Comparison of ENCODE assay signal across 22 mouse cellular contexts in genomic region chr1:52805041-52805440, GRCm38 (mm10). TPM values are rescaled to one million over a fixed set of nuclear protein-coding genes. Genes with fewer than 3 reads are reported as not detected.
DNase-seq lines count a peak whose midpoint lies in the region; ATAC-seq and TF ChIP-seq lines count a peak whose summit lies in the region.
"Had no signal": no experiment of that assay in that cellular context is flagged by ENCODE, and none has a peak within 500 bp of the region (broad histone marks: within the 10 kb centered on the region; RNA-seq: fewer than 3 reads in every experiment).

No protein-coding gene starts in this region.

- H3K79me2 ChIP-seq in liver, adult 2 months (ENCODE audit: control insufficient read depth, insufficient read depth, low read length): peaks cover 8% of the 10 kb centered on the region; the same call in 1 of the 2 replicates

- no peak overlapping the region for H3K27ac ChIP-seq in kidney, adult 2 months (ENCODE audit: insufficient read depth, low read depth, low read length)
- H3K27ac ChIP-seq in liver, adult 2 months (replicated peaks; ENCODE audit: insufficient read depth, low read depth, low read length): peak overlapping the region; percentile 56
- H3K27ac ChIP-seq in liver, embryonic 11.5 days (ENCODE audit: low read depth, low read length): no peak overlapping the region
- H3K27ac ChIP-seq in liver, embryonic 16.5 days (ENCODE audit: low read length): no peak overlapping the region
- no peak overlapping the region for H3K27ac ChIP-seq in liver, embryonic 12.5 days

- no peaks in the 10 kb centered on the region for H3K27me3 ChIP-seq in kidney, adult 2 months (replicated peaks; ENCODE audit: control insufficient read depth, insufficient read depth, low read length)
- H3K27me3 ChIP-seq in liver, adult 2 months (ENCODE audit: control insufficient read depth, insufficient read depth, low read length): no peaks in the 10 kb centered on the region
- no peaks in the 10 kb centered on the region for H3K27me3 ChIP-seq in liver, embryonic 11.5 days (replicated peaks; ENCODE audit: control insufficient read depth, insufficient read depth, low read length)
- H3K27me3 ChIP-seq in liver, embryonic 16.5 days (ENCODE audit: control insufficient read depth, insufficient read depth, low read depth, low read length): no peaks in the 10 kb centered on the region
- no peaks in the 10 kb centered on the region for H3K27me3 ChIP-seq in liver, embryonic 12.5 days (replicated peaks)
- H3K27me3 ChIP-seq: CH12.LX, Patski had no signal

- 54% methylated on average over 1 of the region's 1 CpGs for WGBS in kidney, adult 2 months
- 29% methylated on average over 1 of the region's 1 CpGs for WGBS in liver, adult 2 months
- 64% methylated on average over 1 of the region's 1 CpGs for WGBS in liver, embryonic 11.5 days
- WGBS in liver, embryonic 16.5 days (ENCODE audit: insufficient replicate concordance): 37% methylated on average over 1 of the region's 1 CpGs
- 69% methylated on average over 1 of the region's 1 CpGs for WGBS in liver, embryonic 12.5 days (ENCODE audit: insufficient replicate concordance)

- ATAC-seq in liver, embryonic 11.5 days (replicated peaks; ENCODE audit: low FRiP score): no peak
- peak; percentile 49; the same call in 1 of the 2 replicates for ATAC-seq in liver, embryonic 16.5 days (ENCODE audit: low read depth)
- ATAC-seq in liver, embryonic 12.5 days: no peak
- ATAC-seq: activated CD4-positive, CD25-positive, alpha-beta regulatory T cell, adult 4 months; CD4-positive, CD25-positive, alpha-beta regulatory T cell, adult 4 months; Patski had no signal

- H3K36me3 ChIP-seq in kidney, adult 2 months (ENCODE audit: control insufficient read depth, insufficient read depth, low read length): no peaks in the 10 kb centered on the region
- peaks cover 5% of the 10 kb centered on the region for H3K36me3 ChIP-seq in liver, adult 2 months (ENCODE audit: control insufficient read depth, insufficient read depth, low read length)
- H3K36me3 ChIP-seq in liver, embryonic 11.5 days (ENCODE audit: control insufficient read depth, insufficient read depth, low read length): no peaks in the 10 kb centered on the region; the same call in 1 of the 2 replicates
- H3K36me3 ChIP-seq in liver, embryonic 16.5 days (ENCODE audit: control insufficient read depth, insufficient read depth): no peaks in the 10 kb centered on the region
- H3K36me3 ChIP-seq in liver, embryonic 12.5 days: no peaks in the 10 kb centered on the region
- H3K36me3 ChIP-seq: G1E had no signal

- H3K4me3 ChIP-seq in kidney, adult 2 months (ENCODE audit: insufficient read depth, low read depth, low read length): no peak overlapping the region
- no peak overlapping the region for H3K4me3 ChIP-seq in liver, adult 2 months (ENCODE audit: insufficient read depth, low read depth, low read length)
- no peak overlapping the region for H3K4me3 ChIP-seq in liver, embryonic 11.5 days (ENCODE audit: low read depth, low read length)
- H3K4me3 ChIP-seq in liver, embryonic 16.5 days (ENCODE audit: low read depth, low read length): no peak overlapping the region
- H3K4me3 ChIP-seq in liver, embryonic 12.5 days: no peak overlapping the region

- no peak overlapping the region for H3K4me2 ChIP-seq in liver, embryonic 11.5 days
- no peak overlapping the region for H3K4me2 ChIP-seq in liver, embryonic 16.5 days (ENCODE audit: low read depth, low read length)
- H3K4me2 ChIP-seq in liver, embryonic 12.5 days: no peak overlapping the region

- H3K9me3 ChIP-seq in liver, embryonic 11.5 days (ENCODE audit: control insufficient read depth, low read length): no peaks in the 10 kb centered on the region
- no peaks in the 10 kb centered on the region for H3K9me3 ChIP-seq in liver, embryonic 16.5 days (replicated peaks; ENCODE audit: control insufficient read depth, low read length)
- no peaks in the 10 kb centered on the region for H3K9me3 ChIP-seq in liver, embryonic 12.5 days (replicated peaks)
- H3K9me3 ChIP-seq: G1E had no signal

- no peak for TF ChIP-seq CTCF in kidney, adult 2 months (conservative IDR thresholded peaks at IDR 0.05; ENCODE audit: insufficient read depth, insufficient read length, low read depth, low read length)
- TF ChIP-seq CTCF in liver, adult 2 months (IDR thresholded peaks at IDR 0.05; ENCODE audit: low read depth, low read length): no peak

- peak; percentile 69 for DNase-seq in kidney, adult 2 months
- no peak for DNase-seq in kidney, postnatal 36 days
- DNase-seq in liver, adult 2 months (ENCODE audit: extremely low read depth, low read depth, low spot score): peak; percentile 55
- DNase-seq in liver, embryonic 11.5 days (ENCODE audit: low spot score): no peak
- DNase-seq in yolk sac, embryonic 10.5 days (ENCODE audit: low spot score): peak; percentile 70
- DNase-seq in right cerebral cortex, postnatal 36 days (ENCODE audit: low spot score in 2 of 2): no peak
- DNase-seq: adrenal gland, adult 2 months; adrenal gland, adult 8-10 months; adrenal gland, postnatal 10 days; adrenal gland, postnatal 14 days; adrenal gland, postnatal 25 days; adrenal gland, postnatal 36 days; B cell, adult 2 months; cerebellum, adult 11 months; cerebellum, adult 11-12 months had no signal

- H3K9ac ChIP-seq in liver, adult 2 months (ENCODE audit: low read depth, low read length): no peak overlapping the region
- no peak overlapping the region for H3K9ac ChIP-seq in liver, embryonic 11.5 days (ENCODE audit: low read depth, low read length)
- H3K9ac ChIP-seq in liver, embryonic 16.5 days (ENCODE audit: low read depth, low read length): no peak overlapping the region
- no peak overlapping the region for H3K9ac ChIP-seq in liver, embryonic 12.5 days

- no peak for TF ChIP-seq POLR2A in kidney, adult 2 months (IDR thresholded peaks at IDR 0.05; ENCODE audit: low read depth, low read length)
- no peak for TF ChIP-seq POLR2A in liver, adult 2 months (IDR thresholded peaks at IDR 0.05; ENCODE audit: extremely low read depth, insufficient read depth, low read length)

- H3K4me1 ChIP-seq in kidney, adult 2 months (ENCODE audit: control insufficient read depth, insufficient read depth, low read length): 0 out of 2 replicates have a peak, but pooled peaks cover 7% of the 10 kb centered on the region
- H3K4me1 ChIP-seq in liver, adult 2 months (ENCODE audit: control insufficient read depth, insufficient read depth, low read length): peaks cover 21% of the 10 kb centered on the region
- H3K4me1 ChIP-seq in liver, embryonic 11.5 days (replicated peaks; ENCODE audit: control insufficient read depth, insufficient read depth, low read length): no peaks in the 10 kb centered on the region; the same call in 1 of the 2 replicates
- H3K4me1 ChIP-seq in liver, embryonic 16.5 days (ENCODE audit: control insufficient read depth, low read depth, low read length): peaks cover 3% of the 10 kb centered on the region
- H3K4me1 ChIP-seq in liver, embryonic 12.5 days: peaks cover 7% of the 10 kb centered on the region

RNA-seq across cellular contexts. Expression of gene Inpp1, which starts 12.4 kb away (rescaled TPM):
- polyA plus RNA-seq in kidney, adult 2 months (2012; rRNA removed): 6.8 and 6.9 TPM in 2 replicates
- 5.4 and 7.3 TPM in 2 replicates for total RNA-seq in liver, adult 2 months (2014; rRNA removed)
- polyA plus RNA-seq in liver, adult 2 months (2012; rRNA removed): 4.1 and 5.6 TPM in 2 replicates
- 7.0 and 7.7 TPM in 2 replicates for polyA plus RNA-seq in liver, embryonic 11.5 days (2014; fragmentation: Nextera tagmentation; extraction: Ambion mirVana)
- 5.3 and 5.6 TPM in 2 replicates for polyA plus RNA-seq in liver, embryonic 16.5 days (2015; fragmentation: Nextera tagmentation; extraction: Ambion mirVana)
- 5.4 and 6.2 TPM in 2 replicates for polyA plus RNA-seq in liver, embryonic 12.5 days (2016; fragmentation: Nextera tagmentation; extraction: Ambion mirVana)
- polyA plus RNA-seq: G1E had no signal

RNA-seq across cellular contexts. Expression of gene Hibch, which starts 39.7 kb away (rescaled TPM):
- 39.2 and 49.7 TPM in 2 replicates for polyA plus RNA-seq in kidney, adult 2 months (2012; rRNA removed)
- total RNA-seq in liver, adult 2 months (2014; rRNA removed): 81.8 and 123 TPM in 2 replicates
- polyA plus RNA-seq in liver, adult 2 months (2012; rRNA removed): 53.3 and 55.7 TPM in 2 replicates
- 27.7 and 28.4 TPM in 2 replicates for polyA plus RNA-seq in liver, embryonic 11.5 days (2014; fragmentation: Nextera tagmentation; extraction: Ambion mirVana)
- 14.8 and 16.7 TPM in 2 replicates for polyA plus RNA-seq in liver, embryonic 16.5 days (2015; fragmentation: Nextera tagmentation; extraction: Ambion mirVana)
- 20.4 and 21.2 TPM in 2 replicates for polyA plus RNA-seq in liver, embryonic 12.5 days (2016; fragmentation: Nextera tagmentation; extraction: Ambion mirVana)

Comparison
In these comparisons a context has a peak if more than half of its experiments do, and no peak if none do; other contexts are left out.
1. DNase-seq: peak in kidney, adult 2 months (single experiment), liver, adult 2 months (single experiment) and yolk sac, embryonic 10.5 days (single experiment); none in kidney, postnatal 36 days (0 of 2), liver, embryonic 11.5 days (single experiment) and right cerebral cortex, postnatal 36 days (0 of 2).